Mouse (Mus musculus): ENCODE measurements at regions not wholly inside any gene's neighbourhood (a gene's known extent, or its start where the extent isn't known, plus 50 kb on each side); places are given as distances from the start of the nearest gene placed in this dataset.

DNA sequence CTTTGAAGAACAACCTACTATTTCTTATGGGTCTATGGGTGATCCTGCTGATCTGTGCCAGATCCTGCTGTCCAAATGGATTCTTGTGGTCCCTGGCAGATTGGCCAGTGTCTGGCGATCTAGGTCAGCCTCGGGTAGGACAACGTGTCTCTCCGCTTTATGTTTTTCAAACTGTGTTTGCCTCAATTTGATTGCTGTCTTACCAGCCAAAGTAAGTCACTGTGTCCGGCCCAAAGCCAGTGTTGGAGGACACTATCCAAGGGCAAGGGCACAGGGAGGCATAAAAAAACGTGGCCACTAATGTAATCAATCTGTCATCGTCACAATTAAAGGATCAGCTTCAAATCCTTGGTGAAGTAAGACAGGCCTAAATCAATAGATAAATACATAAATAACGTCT is 58.6 kb upstream of the Slc35c1 start:
- TF ChIP-seq GATA4 (IDR thresholded peaks at IDR 0.05; ENCODE audit: insufficient replicate concordance, low read length): no peak

DNA sequence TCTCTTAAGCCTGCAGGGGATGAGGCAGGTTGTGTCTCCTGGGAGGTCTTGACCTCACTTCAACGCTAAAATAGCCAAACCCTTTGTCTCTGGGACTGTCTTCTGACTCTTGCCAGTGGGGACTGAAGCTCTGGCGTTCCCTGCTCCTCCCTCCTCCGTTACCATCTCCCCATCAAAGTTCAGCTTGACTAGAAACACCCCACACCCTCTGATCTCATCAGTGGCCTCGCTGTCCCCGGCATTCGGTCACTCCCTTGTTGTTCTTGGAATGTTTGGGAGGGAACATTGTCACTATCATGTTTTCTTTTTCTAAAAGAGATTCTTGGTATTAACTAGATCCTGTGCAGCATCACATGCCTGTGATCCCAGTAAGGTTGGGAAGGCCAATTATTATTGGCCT is 54.6 kb upstream of the Slc35c1 start:
- no peak for TF ChIP-seq GATA4 (IDR thresholded peaks at IDR 0.05; ENCODE audit: insufficient replicate concordance, low read length)

GRCm38 (mm10) chr2:92511771-92512744 is 51.7 kb upstream of the Slc35c1 start:
- TF ChIP-seq GATA4 (IDR thresholded peaks at IDR 0.05; ENCODE audit: insufficient replicate concordance, low read length): no peak

All from liver, adult (tissue).